Mouse (Mus musculus): ENCODE measurements at regions not wholly inside any gene's neighbourhood (a gene's known extent, or its start where the extent isn't known, plus 50 kb on each side); places are given as distances from the start of the nearest gene placed in this dataset.

GRCm38 (mm10) chr12:106460650-106461049 is 450.6 kb downstream of the Vrk1 start:
- no peaks in the 10 kb centered on the region for H3K27me3 ChIP-seq (ENCODE audit: control insufficient read depth in 1 of 2, insufficient read depth in 2 of 2, low read length in 2 of 2)
- no peak overlapping the region for H3K9ac ChIP-seq (ENCODE audit: control insufficient read depth, low read depth, low read length, poor library complexity, severe bottlenecking)
- no peak for DNase-seq (ENCODE audit: low read depth, low spot score)
- TF ChIP-seq MEF2A (IDR thresholded peaks at IDR 0.05; ENCODE audit: extremely low read depth, insufficient replicate concordance, low read depth, low read length, poor library complexity, severe bottlenecking) (no peak), TAL1 (IDR thresholded peaks at IDR 0.05; ENCODE audit: low read length) (no peak)
- H3K4me3 ChIP-seq (ENCODE audit: control insufficient read depth in 1 of 2, insufficient read depth in 1 of 2, low read depth in 2 of 2, low read length in 2 of 2) = no peak overlapping the region
- H3K9me3 ChIP-seq (replicated peaks; ENCODE audit: insufficient read depth, low read length) = no peaks in the 10 kb centered on the region
- no peaks in the 10 kb centered on the region for H3K36me3 ChIP-seq (ENCODE audit: control insufficient read depth in 1 of 2, insufficient read depth in 2 of 2, low read length in 2 of 2)
- no peak overlapping the region for H3K27ac ChIP-seq (ENCODE audit: control insufficient read depth, low read depth, low read length)
- H3K4me1 ChIP-seq (ENCODE audit: control insufficient read depth in 1 of 2, insufficient read depth in 2 of 2, low read length in 2 of 2) = no peaks in the 10 kb centered on the region
- no peaks in the 10 kb centered on the region for H3K79me2 ChIP-seq (ENCODE audit: control insufficient read depth, insufficient read depth, low read length, poor library complexity)

GRCm38 (mm10) chr12:106462281-106462680 is 452.3 kb downstream of the Vrk1 start:
- Histone ChIP-seq H3K4me3 (ENCODE audit: control insufficient read depth in 1 of 2, insufficient read depth in 1 of 2, low read depth in 2 of 2, low read length in 2 of 2) (no peak overlapping the region), H3K27ac (ENCODE audit: control insufficient read depth, low read depth, low read length) (no peak overlapping the region), H3K36me3 (ENCODE audit: control insufficient read depth in 1 of 2, insufficient read depth in 2 of 2, low read length in 2 of 2) (no peaks in the 10 kb centered on the region), H3K9ac (ENCODE audit: control insufficient read depth, low read depth, low read length, poor library complexity, severe bottlenecking) (no peak overlapping the region), H3K4me1 (ENCODE audit: control insufficient read depth in 1 of 2, insufficient read depth in 2 of 2, low read length in 2 of 2) (no peaks in the 10 kb centered on the region), H3K27me3 (ENCODE audit: control insufficient read depth in 1 of 2, insufficient read depth in 2 of 2, low read length in 2 of 2) (no peaks in the 10 kb centered on the region), H3K79me2 (ENCODE audit: control insufficient read depth, insufficient read depth, low read length, poor library complexity) (no peaks in the 10 kb centered on the region), H3K9me3 (replicated peaks; ENCODE audit: insufficient read depth, low read length) (no peaks in the 10 kb centered on the region)
- no peak for DNase-seq (ENCODE audit: low read depth, low spot score)
- no peak for TF ChIP-seq RCOR1 (IDR thresholded peaks at IDR 0.05; ENCODE audit: low read depth, low read length)
- no peak for TF ChIP-seq ZC3H11A (IDR thresholded peaks at IDR 0.05; ENCODE audit: low read depth, low read length)
- no peak for TF ChIP-seq MYC (IDR thresholded peaks at IDR 0.05; ENCODE audit: low read depth, low read length)
- no peak for TF ChIP-seq MAX (IDR thresholded peaks at IDR 0.05; ENCODE audit: low read length)
- TF ChIP-seq MEF2A (IDR thresholded peaks at IDR 0.05; ENCODE audit: extremely low read depth, insufficient replicate concordance, low read depth, low read length, poor library complexity, severe bottlenecking) = no peak
- TF ChIP-seq ZMIZ1 (IDR thresholded peaks at IDR 0.05; ENCODE audit: low read depth, low read length) = no peak
- TF ChIP-seq HCFC1 (IDR thresholded peaks at IDR 0.05; ENCODE audit: low read depth, low read length) = no peak
- TF ChIP-seq NRF1 (IDR thresholded peaks at IDR 0.05; ENCODE audit: insufficient read depth, low read depth, low read length, poor library complexity, severe bottlenecking) = no peak
- TF ChIP-seq JUND (IDR thresholded peaks at IDR 0.05; ENCODE audit: low read depth, low read length) = no peak
- TF ChIP-seq POLR2A (IDR thresholded peaks at IDR 0.05; ENCODE audit: control insufficient read depth in 1 of 2, insufficient read depth in 1 of 2, low read depth in 1 of 2, low read length in 2 of 2, poor library complexity in 1 of 2) = no peak
- TF ChIP-seq TBP (IDR thresholded peaks at IDR 0.05; ENCODE audit: low read depth, low read length) = no peak

GRCm38 (mm10) chr12:106464701-106465100 is 454.7 kb downstream of the Vrk1 start:
- H3K9ac ChIP-seq (ENCODE audit: control insufficient read depth, low read depth, low read length, poor library complexity, severe bottlenecking) = no peak overlapping the region
- H3K4me3 ChIP-seq (ENCODE audit: control insufficient read depth in 1 of 2, insufficient read depth in 1 of 2, low read depth in 2 of 2, low read length in 2 of 2) = no peak overlapping the region
- H3K36me3 ChIP-seq (ENCODE audit: control insufficient read depth in 1 of 2, insufficient read depth in 2 of 2, low read length in 2 of 2) = no peaks in the 10 kb centered on the region
- no peaks in the 10 kb centered on the region for H3K27me3 ChIP-seq (ENCODE audit: control insufficient read depth in 1 of 2, insufficient read depth in 2 of 2, low read length in 2 of 2)
- no peaks in the 10 kb centered on the region for H3K79me2 ChIP-seq (ENCODE audit: control insufficient read depth, insufficient read depth, low read length, poor library complexity)
- no peaks in the 10 kb centered on the region for H3K9me3 ChIP-seq (replicated peaks; ENCODE audit: insufficient read depth, low read length)
- H3K27ac ChIP-seq (ENCODE audit: control insufficient read depth, low read depth, low read length) = no peak overlapping the region
- H3K4me1 ChIP-seq (ENCODE audit: control insufficient read depth in 1 of 2, insufficient read depth in 2 of 2, low read length in 2 of 2) = no peaks in the 10 kb centered on the region
- no peak for DNase-seq (ENCODE audit: low read depth, low spot score)
- TF ChIP-seq ZNF384 (IDR thresholded peaks at IDR 0.05; ENCODE audit: low read depth, low read length) = no peak
- no peak for TF ChIP-seq MYC (IDR thresholded peaks at IDR 0.05; ENCODE audit: low read depth, low read length)
- no peak for TF ChIP-seq USF2 (IDR thresholded peaks at IDR 0.05; ENCODE audit: borderline replicate concordance in 1 of 2, insufficient read depth in 1 of 2, low read depth in 1 of 2, low read length in 2 of 2)
- TF ChIP-seq POLR2AphosphoS2 (IDR thresholded peaks at IDR 0.05; ENCODE audit: low read length) = no peak
- TF ChIP-seq MXI1 (IDR thresholded peaks at IDR 0.05; ENCODE audit: low read depth, low read length) = no peak
- no peak for TF ChIP-seq HCFC1 (IDR thresholded peaks at IDR 0.05; ENCODE audit: low read depth, low read length)
- TF ChIP-seq ELF1 (IDR thresholded peaks at IDR 0.05; ENCODE audit: low read depth, low read length) = no peak
- TF ChIP-seq EP300 (IDR thresholded peaks at IDR 0.05; ENCODE audit: low read depth in 1 of 2, low read length in 2 of 2) = no peak
